Mouse (Mus musculus) gastrocnemius, adult 2 months (tissue): Measurements from ENCODE around the gene Amdhd2. TPM values are rescaled to one million over a fixed set of nuclear protein-coding genes. Genes with fewer than 3 reads are reported as not detected.

ENCODE experiments used
- DNase-seq: peaks from one replicate; pipeline ENCODE4 v3.0.0; 2022
- H3K27ac ChIP-seq: fragments of 200-600 bp; 2 replicates; pipeline ENCODE4 v1.8.1; 2022; ENCODE audit warnings: mild to moderate bottlenecking
- H3K4me3 ChIP-seq: fragments of 200-600 bp; 2 replicates; pipeline ENCODE4 v1.8.1; 2022; ENCODE audit warnings: mild to moderate bottlenecking, moderate library complexity
- CTCF ChIP-seq: fragments of 200-600 bp; IDR thresholded peaks from 2 replicates; pipeline ENCODE4 v1.8.1; 2022; ENCODE audit warnings: antibody characterized with exemption, mild to moderate bottlenecking, moderate library complexity
- intact Hi-C: fragments of 180-260 bp; cut with DNase I; formaldehyde crosslinking; loops from one replicate; pipeline ENCODE4 v1.15.1; 2025
- long read RNA-seq, 2 experiments: library from polyadenylated mRNA; stranded (forward); transcript quantifications; one replicate each; pipeline ENCODE4 v2.0.0; 2021
- total RNA-seq, 2 experiments: library from RNA; stranded (reverse); gene quantifications; 2 replicates each; pipeline ENCODE4 v1.2.3; 2021

Gene Amdhd2
- 1 to 10 TPM; 8.4 to 8.8 TPM for total RNA-seq
- long read RNA-seq, experiment 1, transcript Amdhd2-201 (11 exons, 1,496 nt) = major isoform, 7 of 9 reads
- long read RNA-seq, experiment 1, partial matches to known transcripts = 1 of 9 reads
- long read RNA-seq, experiment 1, other reads (novel, unspliced or antisense) = 1 of 9 reads
- long read RNA-seq, experiment 2, transcript Amdhd2-201 (11 exons, 1,496 nt) = major isoform, 6 of 7 reads
- long read RNA-seq, experiment 2, partial matches to known transcripts = 0 of 7 reads
- long read RNA-seq, experiment 2, other reads (novel, unspliced or antisense) = 1 of 7 reads

DNA sequence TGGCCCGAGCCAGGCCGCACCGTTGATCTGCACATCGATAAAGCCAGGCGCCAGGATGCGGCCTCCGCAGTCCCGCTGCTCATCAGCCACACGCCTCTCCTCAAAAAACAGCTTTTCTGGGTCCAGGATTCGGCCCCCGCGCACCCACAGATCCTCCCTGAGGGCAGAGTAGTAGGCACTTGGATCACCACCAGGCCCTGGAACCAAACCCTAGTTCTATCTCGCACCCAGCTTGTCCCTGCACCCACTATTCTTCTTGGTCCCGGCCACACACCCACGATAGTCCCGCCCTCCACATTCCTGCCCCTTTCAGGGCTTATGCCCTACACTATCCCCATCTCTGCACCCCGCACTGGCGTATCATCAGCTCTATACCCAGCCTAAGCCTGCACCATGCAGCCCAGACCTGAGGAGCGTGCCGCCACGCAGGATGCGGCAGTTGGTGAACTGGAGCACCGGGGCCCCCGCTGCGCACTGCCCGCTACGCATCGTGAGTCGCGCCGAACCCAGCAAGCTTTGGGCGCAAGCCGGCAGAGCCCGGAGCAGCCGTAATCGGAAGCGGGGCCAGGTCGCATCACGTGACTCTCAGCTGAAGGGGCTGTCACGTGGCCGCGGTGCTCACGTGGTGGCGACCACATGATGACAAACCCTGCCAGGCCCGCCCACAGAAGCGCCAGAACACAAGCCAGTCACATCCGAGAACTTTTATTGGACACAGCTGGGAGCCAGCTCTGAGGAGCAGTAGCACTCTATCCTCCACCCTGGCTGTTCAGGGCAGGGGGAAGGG, at the start of gene Amdhd2:
Amdhd2 (minus strand) TSS at position 591 of the 787 bp plus-strand sequence.
- intact Hi-C loops = no loop called here
- peak within 1 kb of the TSS; percentile 95 for H3K4me3 ChIP-seq
- no peak for TF ChIP-seq CTCF
- peak; percentile 98 for DNase-seq
- peak within 1 kb of the TSS; percentile 88 for H3K27ac ChIP-seq

- Histone ChIP-seq H3K27ac (no peak overlapping the region), H3K4me3 (no peak overlapping the region)
- intact Hi-C loops = no loop called here
- no peak for DNase-seq
- no peak for TF ChIP-seq CTCF
Observed at GRCm38 (mm10) chr17:24213186-24213585, 49.6 kb upstream of the Amdhd2 start.

- Histone ChIP-seq H3K27ac (no peak overlapping the region), H3K4me3 (peak overlapping the region; percentile 64)
- no peak for TF ChIP-seq CTCF
- no peak for DNase-seq
- intact Hi-C loops = no loop called here
Observed at GRCm38 (mm10) chr17:24212441-24213018, 49.0 kb upstream of the Amdhd2 start.

- peak overlapping the region; percentile 64 for H3K4me3 ChIP-seq
- peak overlapping the region; percentile 49; the same call in 1 of the 2 replicates for H3K27ac ChIP-seq
- no peak for TF ChIP-seq CTCF
- DNase-seq = peak; percentile 58
- intact Hi-C loops = no loop called here
Observed at GRCm38 (mm10) chr17:24211631-24212440, 48.3 kb upstream of the Amdhd2 start.

GRCm38 (mm10) chr17:24210591-24210990, 47.0 kb upstream of the Amdhd2 start:
- no peak overlapping the region for H3K27ac ChIP-seq
- no peak for DNase-seq
- intact Hi-C loops = no loop called here

DNA sequence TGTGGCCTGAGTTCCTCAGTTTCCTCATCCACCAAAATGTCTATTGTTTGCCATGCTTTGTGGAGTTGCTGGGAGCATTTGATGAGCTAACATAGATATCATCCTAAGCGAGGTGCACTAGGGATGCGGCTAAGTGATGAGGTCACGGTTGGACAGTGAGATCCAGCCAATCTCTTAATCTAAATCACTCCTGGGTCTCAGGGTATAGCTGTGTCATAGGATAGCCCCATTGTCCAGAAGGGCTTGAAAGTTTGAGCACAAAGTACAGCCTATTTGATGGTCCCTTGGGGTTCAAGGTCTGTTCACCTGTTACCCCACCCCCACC, 46.3 kb upstream of the Amdhd2 start:
- Histone ChIP-seq H3K27ac (no peak overlapping the region), H3K4me3 (no peak overlapping the region)
- no peak for DNase-seq
- intact Hi-C loops = no loop called here
- TF ChIP-seq CTCF = no peak

More at GRCm38 (mm10) chr17:24210591-24210990, 47.0 kb upstream of the Amdhd2 start:
- TF ChIP-seq CTCF = no peak
- H3K4me3 ChIP-seq = no peak overlapping the region

DNA sequence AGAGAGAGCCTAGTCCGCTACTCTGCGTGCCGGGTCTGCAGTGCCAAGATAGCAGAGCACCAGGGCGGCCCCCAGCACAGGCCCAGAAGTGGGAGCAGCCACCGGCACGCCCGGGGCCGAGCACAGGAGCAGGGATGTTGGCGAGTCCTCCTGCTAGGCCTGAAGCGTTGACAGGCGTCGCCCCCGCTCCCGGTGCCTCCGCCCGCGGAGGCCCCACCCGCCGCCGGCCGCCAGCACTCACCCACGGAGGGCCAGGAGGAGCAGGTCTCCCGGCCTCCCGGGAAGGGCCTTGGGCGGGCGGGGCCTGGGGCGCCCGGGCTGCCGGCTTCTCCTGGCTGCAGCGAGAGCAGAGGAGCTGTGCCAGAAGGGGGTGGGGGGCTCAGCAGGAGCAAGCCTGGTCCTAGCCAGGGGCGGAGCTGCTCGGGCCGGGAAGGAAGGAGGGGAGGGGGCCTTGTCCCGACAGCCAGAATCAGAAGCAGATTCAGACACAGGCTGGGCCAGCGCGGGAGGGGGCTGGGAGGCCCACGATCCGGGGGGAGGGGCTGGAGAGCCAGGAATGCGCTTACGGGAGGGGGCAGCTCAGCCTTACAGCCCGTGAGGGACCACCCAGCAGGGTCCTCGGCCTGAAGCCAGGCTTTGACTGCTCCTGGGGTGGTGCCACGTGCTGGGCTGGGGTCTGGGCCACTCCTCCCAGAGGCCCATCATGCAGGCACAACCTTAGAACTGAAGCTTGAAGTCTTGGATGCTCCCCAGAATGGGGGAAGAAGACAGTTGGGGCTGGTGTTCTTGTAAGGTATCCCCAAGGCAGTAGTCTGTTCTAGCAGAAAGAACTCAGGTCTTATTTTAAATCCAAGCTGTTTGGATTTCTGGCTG, 45.7 kb upstream of the Amdhd2 start, which contains the start of gene Ntn3:
Ntn3 (minus strand) TSS at position 489 of the 873 bp plus-strand sequence.
- H3K4me3 ChIP-seq = peak within 1 kb of the TSS; percentile 77
- no peak for TF ChIP-seq CTCF
- DNase-seq = peak; percentile 64
- intact Hi-C loops = no loop called here
- peak within 1 kb of the TSS; percentile 70 for H3K27ac ChIP-seq

- DNase-seq = peak; percentile 56
- H3K4me3 ChIP-seq = peak overlapping the region; percentile 77
- no peak for TF ChIP-seq CTCF
- H3K27ac ChIP-seq = peak overlapping the region; percentile 70
- intact Hi-C loops = no loop called here
Observed at GRCm38 (mm10) chr17:24208641-24209042, 45.1 kb upstream of the Amdhd2 start.

DNA sequence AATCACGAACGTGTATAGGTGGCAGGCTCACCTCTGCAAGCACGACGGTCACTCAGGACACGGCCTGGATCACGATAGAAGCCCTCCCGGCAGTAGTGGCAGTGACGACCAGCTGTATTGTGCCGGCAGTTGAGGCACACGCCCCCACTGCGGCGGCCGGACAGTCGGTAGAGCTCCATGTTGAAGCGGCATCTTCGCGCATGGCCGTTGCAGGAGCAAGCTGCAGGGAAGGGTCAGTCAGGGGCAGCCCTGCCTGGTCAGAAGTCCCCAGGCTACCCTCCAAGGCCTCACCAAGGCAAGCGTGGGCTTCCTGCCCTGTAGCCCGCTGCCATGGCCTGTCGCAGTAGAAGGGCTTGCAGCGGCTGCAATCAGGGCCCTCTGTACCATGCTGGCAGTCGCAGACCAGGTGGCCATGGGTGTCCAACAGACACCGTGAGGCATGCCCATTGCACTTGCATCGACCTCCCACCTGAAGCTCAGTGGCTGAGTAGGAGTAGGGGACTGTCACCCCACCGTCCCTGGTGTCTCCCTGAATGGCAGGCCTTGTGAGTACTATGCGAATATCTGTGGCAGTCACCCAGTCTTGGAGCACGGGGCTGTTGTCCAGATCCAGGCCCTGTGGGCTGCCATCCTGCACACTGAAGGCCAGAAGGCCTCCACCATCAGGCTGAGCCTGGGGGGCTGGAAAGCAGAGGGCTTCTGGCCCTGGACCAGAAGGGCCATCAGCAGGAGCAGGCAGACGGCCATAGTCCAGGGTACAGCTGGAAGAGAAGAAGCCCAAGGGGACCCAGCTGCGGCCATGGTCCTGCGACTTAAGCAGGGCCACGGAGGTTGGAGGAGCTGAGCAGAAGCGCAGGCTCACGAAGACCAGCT, 44.4 kb upstream of the Amdhd2 start:
- no peak for TF ChIP-seq CTCF
- Histone ChIP-seq H3K4me3 (peak overlapping the region; percentile 77), H3K27ac (peak overlapping the region; percentile 70; the same call in 1 of the 2 replicates)
- intact Hi-C loops = no loop called here
- DNase-seq = peak; percentile 32

GRCm38 (mm10) chr17:24206451-24207351, 43.1 kb upstream of the Amdhd2 start:
- peak; percentile 12; the same call in 1 of the 2 replicates for TF ChIP-seq CTCF
- Histone ChIP-seq H3K27ac (no peak overlapping the region), H3K4me3 (peak overlapping the region; percentile 75)
- intact Hi-C loops = no loop called here
- peak; percentile 66 for DNase-seq
